Comparison of ENCODE assay signal across 8 mouse cellular contexts in genomic region chr11:48605223-48605824, GRCm38 (mm10).
DNase-seq lines count a peak whose midpoint lies in the region.

No protein-coding gene starts in this region.

- DNase-seq in left cerebral cortex, postnatal 14 days (ENCODE audit: low spot score in 2 of 2): peak; percentile 7 to 14
- DNase-seq in left cerebral cortex, adult 9 months (ENCODE audit: low spot score in 2 of 2): no peak
- peak; percentile 70 for DNase-seq in gastrocnemius, postnatal 25 days
- DNase-seq in kidney, postnatal 36 days: peak; percentile 5 to 23
- DNase-seq in ovary, postnatal 36 days (ENCODE audit: low spot score): peak; percentile 27
- DNase-seq in cerebellum, postnatal 14 days: no peak
- no peak for DNase-seq in thymus, postnatal 25 days
- no peak for DNase-seq in frontal cortex, postnatal 14 days (ENCODE audit: low spot score in 2 of 2)

- intact Hi-C loops in left cerebral cortex, postnatal 14 days (cut with DNase I): no loop called here

Comparison
In these comparisons a context has a peak if more than half of its experiments do, and no peak if none do; other contexts are left out.
1. DNase-seq: peak in left cerebral cortex, postnatal 14 days (2 of 2), gastrocnemius, postnatal 25 days (single experiment), kidney, postnatal 36 days (2 of 2) and ovary, postnatal 36 days (single experiment); none in left cerebral cortex, adult 9 months (0 of 2), cerebellum, postnatal 14 days (0 of 2), thymus, postnatal 25 days (single experiment) and frontal cortex, postnatal 14 days (0 of 2).